Mouse (Mus musculus): Measurements from ENCODE around the gene Ggcx.
"Not testable (repeated sequence)": the region's sequence is repeated elsewhere in the genome, so short reads cannot be mapped to it uniquely, and the experiment has no call there.

Gene Ggcx

GRCm38 (mm10) chr6:72429061-72429842 lies 15.1 kb downstream of the Ggcx start:
- no peak for DNase-seq (ENCODE audit: low spot score in 2 of 2)

GRCm38 (mm10) chr6:72430989-72431921 lies 17.1 kb downstream of the Ggcx start:
- DNase-seq (ENCODE audit: low spot score in 2 of 2), result no peak

GRCm38 (mm10) chr6:72432153-72432552 lies 18.0 kb downstream of the Ggcx start:
- DNase-seq (ENCODE audit: low spot score in 2 of 2), result no peak

GRCm38 (mm10) chr6:72438226-72438625 lies 24.1 kb downstream of the Ggcx start:
- DNase-seq (ENCODE audit: low spot score in 2 of 2), result no peak

- DNase-seq (ENCODE audit: low spot score in 2 of 2), result peak; percentile 88 to 94
These were observed 24.8 kb downstream of the Ggcx start for GRCm38 (mm10) chr6:72438862-72439354.

GRCm38 (mm10) chr6:72439355-72440185 lies 25.5 kb downstream of the Ggcx start, which contains the start of gene Mat2a:
TSS of gene Mat2a (minus strand) at chr6:72439558.
- DNase-seq (ENCODE audit: low spot score in 2 of 2), result peak; percentile 94

DNA sequence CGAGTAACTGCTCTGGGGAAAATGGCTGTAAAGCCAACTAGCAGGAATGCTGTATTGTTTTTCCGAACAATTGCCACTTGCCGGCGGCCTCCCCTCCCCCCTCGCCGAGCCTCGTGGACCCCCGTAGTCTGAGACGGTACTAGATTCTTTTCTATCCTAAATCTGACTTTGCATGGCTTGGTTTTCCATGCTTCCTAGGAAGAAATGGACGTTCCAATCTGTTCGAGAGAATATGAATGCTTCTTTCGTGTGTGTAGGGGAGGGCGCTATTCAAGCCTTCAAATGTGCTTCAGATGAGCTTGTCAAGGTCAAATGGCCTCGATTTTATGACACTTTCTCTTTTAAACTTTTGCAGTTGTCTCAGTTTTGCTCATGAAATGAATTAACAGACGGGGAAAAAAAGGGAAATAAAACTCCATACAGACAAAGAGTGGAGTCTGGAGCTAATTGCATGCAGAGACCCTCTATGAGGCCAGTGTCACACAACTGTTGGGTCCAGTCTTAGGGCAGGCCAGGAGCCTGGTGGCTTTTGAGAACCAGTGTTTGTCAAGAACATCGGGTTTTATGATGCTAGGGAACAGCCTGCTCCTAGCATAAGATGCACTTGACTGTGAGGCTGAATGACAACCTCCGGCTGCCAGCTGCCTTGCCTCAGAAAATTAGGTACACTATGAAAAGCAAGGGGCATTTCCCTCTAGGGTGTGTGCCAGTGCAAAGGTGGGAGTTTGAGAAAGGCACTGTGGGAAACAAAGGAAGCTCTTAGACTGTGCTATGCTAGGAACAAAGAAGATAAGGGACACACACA lies 26.3 kb downstream of the Ggcx start:
- DNase-seq (ENCODE audit: low spot score in 2 of 2), result no peak

- no peak for DNase-seq (ENCODE audit: low spot score in 2 of 2)
These were observed 29.0 kb downstream of the Ggcx start for GRCm38 (mm10) chr6:72442921-72443604.

GRCm38 (mm10) chr6:72445011-72445410 lies 30.9 kb downstream of the Ggcx start:
- DNase-seq (ENCODE audit: low spot score in 2 of 2), result no peak

GRCm38 (mm10) chr6:72447487-72447886 lies 33.4 kb downstream of the Ggcx start:
- DNase-seq (ENCODE audit: low spot score in 2 of 2), result no peak

DNA sequence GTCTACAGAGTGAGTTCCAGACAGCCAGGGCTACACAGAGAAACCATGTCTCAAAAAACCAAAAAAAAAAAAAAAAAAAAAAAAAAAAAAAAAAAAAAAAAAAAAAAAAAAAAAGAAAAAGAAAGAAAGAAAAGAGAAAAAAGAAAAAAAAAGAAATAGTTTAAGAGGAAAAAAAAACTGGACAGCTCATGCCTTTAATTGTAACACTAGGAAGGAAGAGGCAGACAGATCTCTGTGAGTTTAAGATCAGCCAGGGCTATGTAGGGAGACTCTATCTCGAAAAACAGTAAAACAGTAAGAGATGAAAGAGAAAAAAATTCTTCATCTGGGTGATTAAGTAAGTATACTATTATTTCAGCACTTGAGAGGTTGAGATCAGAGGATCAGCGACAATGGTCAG lies 37.7 kb downstream of the Ggcx start:
- not testable (repeated sequence) for DNase-seq (ENCODE audit: low spot score in 2 of 2)

GRCm38 (mm10) chr6:72452329-72452728 lies 38.2 kb downstream of the Ggcx start:
- no peak for DNase-seq (ENCODE audit: low spot score in 2 of 2)

DNA sequence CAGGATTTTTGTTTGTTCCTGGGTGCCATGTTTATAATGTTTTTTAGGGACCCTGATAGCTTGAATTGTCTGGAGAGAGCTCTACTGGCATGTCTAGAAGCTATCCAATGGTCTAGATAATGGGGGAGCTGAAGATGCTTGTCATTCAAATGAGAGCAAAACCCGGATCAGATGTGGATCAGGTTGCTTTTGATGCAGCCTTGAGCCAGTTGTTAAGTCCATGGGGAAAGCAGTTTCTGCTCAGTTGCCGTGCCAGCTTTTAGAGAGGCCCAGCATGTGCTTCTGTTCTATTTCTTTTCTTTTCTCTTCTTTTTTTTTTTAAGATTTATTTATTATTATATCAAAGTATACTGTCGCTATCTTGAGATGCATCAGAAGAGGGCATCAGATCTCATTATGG lies 39.5 kb downstream of the Ggcx start:
- DNase-seq (ENCODE audit: low spot score in 2 of 2), result no peak

DNA sequence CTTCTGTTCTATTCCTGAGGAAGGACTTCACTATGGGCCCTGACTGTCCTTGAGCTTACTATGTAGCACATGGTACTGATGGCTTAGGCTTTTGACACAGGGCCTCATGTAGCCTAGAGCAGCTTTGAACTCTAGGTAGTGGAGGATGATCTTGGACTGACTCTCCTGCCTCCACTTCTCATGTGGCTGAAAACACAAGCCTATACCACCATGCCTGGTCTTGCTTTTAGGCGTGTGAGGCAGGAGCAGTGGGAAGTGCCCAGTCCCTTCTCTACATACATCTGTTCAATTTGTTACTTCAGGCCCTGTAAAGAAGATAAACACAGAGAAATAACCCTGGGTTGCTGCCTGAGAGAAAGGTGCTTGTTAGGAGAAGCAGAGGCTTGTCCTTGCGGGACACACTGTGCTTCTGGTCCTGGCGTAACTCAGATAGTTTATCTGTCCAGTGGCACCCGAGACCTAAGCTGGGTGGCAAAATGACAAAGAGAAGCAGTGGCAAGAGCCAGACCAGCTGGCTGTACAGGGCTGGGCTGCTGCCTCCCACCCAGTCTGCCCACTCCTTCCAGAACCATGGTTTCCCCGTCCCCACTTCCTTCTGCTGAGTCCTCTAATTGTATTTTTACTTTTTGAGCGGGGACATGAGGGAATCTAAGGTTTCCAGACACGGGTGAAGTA lies 40.1 kb downstream of the Ggcx start:
- no peak for DNase-seq (ENCODE audit: low spot score in 2 of 2)

DNA sequence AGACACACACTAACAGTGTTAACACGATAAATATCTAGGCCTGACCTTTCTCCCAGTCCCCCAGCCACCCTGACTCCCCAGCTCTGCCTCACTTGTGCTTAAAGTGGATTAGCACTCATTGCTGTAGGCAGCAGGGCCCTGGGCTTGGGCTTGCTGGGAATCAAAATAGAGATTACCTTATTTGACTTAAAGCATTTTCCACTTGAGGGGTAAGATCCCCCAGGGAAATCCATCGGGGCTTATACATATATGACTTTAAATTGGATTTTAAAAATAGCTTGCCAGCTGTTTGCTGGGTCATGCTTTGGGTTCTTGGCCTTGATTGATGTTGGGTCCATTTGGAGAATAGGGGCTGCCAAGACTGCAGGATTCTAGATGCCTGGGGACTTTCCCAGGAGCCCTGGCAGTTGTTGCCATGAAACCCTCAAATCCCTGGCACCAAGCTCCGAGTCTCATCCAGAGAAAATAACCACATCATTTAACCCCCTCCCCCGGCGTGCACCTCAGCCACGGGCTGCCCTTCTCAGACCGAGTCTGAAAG lies 40.8 kb downstream of the Ggcx start:
- DNase-seq (ENCODE audit: low spot score in 2 of 2), result no peak

GRCm38 (mm10) chr6:72456567-72456966 lies 42.5 kb downstream of the Ggcx start:
- no peak for DNase-seq (ENCODE audit: low spot score in 2 of 2)

DNA sequence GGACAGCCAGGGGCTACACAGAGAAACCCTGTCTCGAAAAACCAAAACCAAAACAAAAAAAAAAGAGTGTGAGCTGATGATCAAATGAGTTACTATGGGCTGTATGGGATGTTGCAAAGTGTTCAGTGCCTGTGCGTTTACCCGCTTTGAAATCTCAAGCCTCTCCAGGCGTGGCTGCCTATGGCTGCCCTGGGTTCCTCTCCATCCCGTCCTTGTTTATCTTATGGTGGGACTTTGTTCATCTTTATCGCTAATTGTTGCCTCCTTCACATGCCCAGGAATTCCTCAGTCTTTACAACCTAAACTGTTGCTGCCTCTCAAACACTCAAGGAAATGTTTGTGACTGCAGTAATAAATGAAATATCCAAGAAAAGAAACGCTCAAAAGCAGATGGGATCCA lies 44.3 kb downstream of the Ggcx start:
- no peak for DNase-seq (ENCODE audit: low spot score in 2 of 2)

DNA sequence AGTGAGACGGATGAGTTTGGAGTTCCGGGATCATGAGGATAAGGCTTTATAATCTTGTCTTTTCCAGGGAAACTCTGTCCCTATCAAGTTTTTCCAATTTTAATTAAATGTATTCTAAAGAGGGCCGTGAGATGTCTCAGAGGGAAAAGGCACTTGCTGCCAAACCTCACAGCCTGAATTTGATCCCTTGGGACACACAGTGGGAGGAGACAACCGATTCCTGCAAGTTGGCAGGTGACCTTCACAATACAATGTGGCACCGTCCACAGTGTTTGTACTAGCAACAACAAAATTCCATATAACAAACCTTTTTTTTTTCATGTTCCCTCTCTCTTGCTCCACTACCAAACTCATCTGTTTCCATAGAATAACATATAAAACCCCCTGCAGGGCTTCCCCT lies 44.8 kb downstream of the Ggcx start:
- DNase-seq (ENCODE audit: low spot score in 2 of 2), result no peak

DNA sequence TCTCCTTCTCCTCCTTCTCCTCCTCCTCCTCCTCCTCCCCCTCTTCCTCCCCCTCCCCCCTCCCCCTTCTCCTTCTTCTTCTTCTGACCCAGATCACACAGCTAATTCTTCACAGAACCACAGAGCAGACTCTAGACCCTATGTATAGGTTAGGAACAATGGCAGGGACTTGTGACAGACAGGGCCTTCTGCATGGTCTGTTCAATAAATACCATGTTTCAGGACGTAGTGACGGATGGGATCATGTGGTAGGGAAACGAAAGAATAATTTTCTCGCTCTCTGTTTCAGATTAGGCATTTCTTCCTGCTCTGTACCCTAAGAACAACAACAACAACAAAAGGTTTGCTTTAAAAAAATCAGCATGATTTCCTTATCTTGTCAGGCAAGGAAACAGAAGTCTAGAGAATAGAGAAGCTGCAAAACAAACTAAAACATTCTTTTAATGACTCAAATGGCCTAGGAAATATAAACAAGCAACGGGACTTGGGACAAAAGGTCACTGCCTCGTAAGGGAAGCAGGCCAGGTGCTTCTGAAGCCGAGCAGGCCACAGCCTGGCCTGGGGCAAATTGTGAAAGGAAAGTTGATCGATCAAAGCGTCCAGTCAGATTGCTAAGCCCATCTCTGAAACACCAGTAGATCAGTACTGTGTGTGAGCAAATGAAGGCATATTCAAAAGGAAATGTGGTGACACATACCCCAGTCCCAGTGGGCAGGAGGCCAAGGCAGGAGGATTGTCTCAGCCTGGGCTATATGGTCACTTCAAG lies 46.1 kb downstream of the Ggcx start:
- DNase-seq (ENCODE audit: low spot score in 2 of 2), result no peak
